Mouse (Mus musculus) monocyte, adult 5-6 weeks (primary cell): ENCODE data around the gene Fam178b. TPM values are rescaled to one million over a fixed set of nuclear protein-coding genes. Genes with fewer than 3 reads are reported as not detected.
"Not testable (repeated sequence)": the region's sequence is repeated elsewhere in the genome, so short reads cannot be mapped to it uniquely, and the experiment has no call there.

Experiments used
- ATAC-seq: fragments of 153-309, 156-312 bp; replicated peaks from 2 replicates; pipeline ENCODE4 v1.8.0; 2017; ENCODE audit warnings: mild to moderate bottlenecking; ENCODE audit not compliant: low TSS enrichment, insufficient number of reproducible peaks, severe bottlenecking, poor library complexity, low FRiP score
- total RNA-seq: library from RNA; stranded (forward); fragments of 200-1000, 200-491, 200-594 nt; gene quantifications from 3 replicates; pipeline ENCODE4 v1.2.3, GENCODE M21; 2017

Gene Fam178b
- total RNA-seq, 1 experiment from 2014 or later, result not detected

GRCm38 (mm10) chr1:36539186-36539585 is 143.8 kb downstream of the Fam178b start, which contains the start of gene Gm42417:
TSS of gene Gm42417 (minus strand) at chr1:36539429.
- ATAC-seq, result no peak

- ATAC-seq, result no peak
Observed at GRCm38 (mm10) chr1:36538727-36539126, 144.3 kb downstream of the Fam178b start.

- not testable (repeated sequence) for ATAC-seq
Observed at GRCm38 (mm10) chr1:36536783-36537182, 146.2 kb downstream of the Fam178b start, which contains the start of gene Ankrd23. TSS of gene Ankrd23 (minus strand) at chr1:36536883.

GRCm38 (mm10) chr1:36536397-36536728 is 146.6 kb downstream of the Fam178b start:
- no peak for ATAC-seq

- ATAC-seq, result no peak
Observed at GRCm38 (mm10) chr1:36535477-36536396, 147.2 kb downstream of the Fam178b start.

GRCm38 (mm10) chr1:36534595-36535058 is 148.4 kb downstream of the Fam178b start:
- no peak for ATAC-seq

- no peak for ATAC-seq
Observed at GRCm38 (mm10) chr1:36533546-36533945, 149.4 kb downstream of the Fam178b start.

GRCm38 (mm10) chr1:36531461-36531860 is 151.5 kb downstream of the Fam178b start:
- ATAC-seq, result no peak

GRCm38 (mm10) chr1:36530962-36531361 is 152.0 kb downstream of the Fam178b start:
- no peak for ATAC-seq

GRCm38 (mm10) chr1:36530485-36530884 is 152.5 kb downstream of the Fam178b start:
- no peak for ATAC-seq

- ATAC-seq, result no peak
Observed at GRCm38 (mm10) chr1:36529875-36530274, 153.1 kb downstream of the Fam178b start.

- ATAC-seq, result no peak
Observed at GRCm38 (mm10) chr1:36529274-36529673, 153.7 kb downstream of the Fam178b start.

- ATAC-seq, result no peak
Observed at GRCm38 (mm10) chr1:36528351-36528750, 154.6 kb downstream of the Fam178b start.

GRCm38 (mm10) chr1:36526903-36527302 is 156.1 kb downstream of the Fam178b start:
- no peak for ATAC-seq

- ATAC-seq, result no peak
Observed at GRCm38 (mm10) chr1:36525774-36526173, 157.2 kb downstream of the Fam178b start.

GRCm38 (mm10) chr1:36524058-36524457 is 158.9 kb downstream of the Fam178b start:
- ATAC-seq, result no peak

- no peak for ATAC-seq
Observed at GRCm38 (mm10) chr1:36523332-36524013, 159.5 kb downstream of the Fam178b start.

- no peak for ATAC-seq
Observed at GRCm38 (mm10) chr1:36522210-36522609, 160.8 kb downstream of the Fam178b start.

GRCm38 (mm10) chr1:36519626-36520025 is 163.4 kb downstream of the Fam178b start:
- ATAC-seq, result no peak

- ATAC-seq, result no peak
Observed at GRCm38 (mm10) chr1:36518259-36518658, 164.7 kb downstream of the Fam178b start.
